Mouse (Mus musculus) kidney, postnatal 0 days (tissue): ENCODE measurements around the gene Fam178b. TPM values are rescaled to one million over a fixed set of nuclear protein-coding genes. Genes with fewer than 3 reads are reported as not detected.
A peak's percentile ranks its signal among the peaks of the same experiment; 100 is the strongest.

Experiments used
- ATAC-seq: fragments of 200-750 bp; cut with Nextera tagmentation; replicated peaks from 2 replicates; pipeline ENCODE4 v1.8.0; 2017; ENCODE audit warnings: low read depth, moderate number of reproducible peaks, moderate TSS enrichment, moderate library complexity; ENCODE audit not compliant: low FRiP score
- DNase-seq: peaks from one replicate; pipeline ENCODE4 v3.0.0-alpha.2; 2016; ENCODE audit warnings: low spot score
- H3K27ac ChIP-seq: fragments of 300-500 bp; sonication (generic); 2 replicates; pipeline ENCODE4 v1.5.1; 2014; ENCODE audit warnings: mild to moderate bottlenecking
- H3K27me3 ChIP-seq: fragments of 300-500 bp; sonication (generic); 2 replicates; pipeline ENCODE4 v1.6.1; 2014; ENCODE audit warnings: low read length, mixed read lengths; ENCODE audit not compliant: insufficient read depth
- H3K36me3 ChIP-seq: fragments of 300-500 bp; sonication (generic); 2 replicates; pipeline ENCODE4 v1.6.1; 2014; ENCODE audit warnings: low read length, mixed read lengths; ENCODE audit not compliant: insufficient read depth
- H3K4me1 ChIP-seq: fragments of 300-500 bp; sonication (generic); replicated peaks from 2 replicates; pipeline ENCODE4 v1.6.1; 2014; ENCODE audit warnings: antibody characterized with exemption, low read length, mixed read lengths; ENCODE audit not compliant: insufficient read depth
- H3K4me2 ChIP-seq: fragments of 300-500 bp; sonication (generic); 2 replicates; pipeline ENCODE4 v1.6.1; 2014; ENCODE audit warnings: mild to moderate bottlenecking, low read length, moderate library complexity, mixed read lengths
- H3K4me3 ChIP-seq: fragments of 300-500 bp; sonication (generic); replicated peaks from 2 replicates; pipeline ENCODE4 v1.5.1; 2014; ENCODE audit warnings: low read depth, low read length
- H3K9ac ChIP-seq: fragments of 300-500 bp; sonication (generic); 2 replicates; pipeline ENCODE4 v1.6.1; 2014; ENCODE audit warnings: low read depth, low read length
- H3K9me3 ChIP-seq: fragments of 300-500 bp; sonication (generic); replicated peaks from 2 replicates; pipeline ENCODE4 v1.6.1; 2016; ENCODE audit warnings: low read length, inconsistent platforms, mixed read lengths
- CTCF ChIP-seq: IDR thresholded peaks from 2 replicates; pipeline ENCODE4 v1.5.1; 2016; ENCODE audit warnings: antibody characterized with exemption, low read depth, mild to moderate bottlenecking, moderate library complexity
- WGBS: fragments of 180-500 bp; shearing (Covaris S2); extraction: QIAGEN DNeasy Blood & Tissue Kit; methylation state at CpG from one replicate; pipeline ENCODE4 v1.1.7; 2014; 5-methylcytosine and 5-hydroxymethylcytosine counted together
- polyA plus RNA-seq: library from polyadenylated mRNA; unstranded; fragments of >200 nt; fragmentation: Nextera tagmentation; extraction: Ambion mirVana; gene quantifications from 2 replicates; pipeline ENCODE4 v1.2.1, GENCODE M21; 2015

Fam178b gene
- polyA plus RNA-seq, 1 experiment from 2014 or later = 1.6 TPM

DNA sequence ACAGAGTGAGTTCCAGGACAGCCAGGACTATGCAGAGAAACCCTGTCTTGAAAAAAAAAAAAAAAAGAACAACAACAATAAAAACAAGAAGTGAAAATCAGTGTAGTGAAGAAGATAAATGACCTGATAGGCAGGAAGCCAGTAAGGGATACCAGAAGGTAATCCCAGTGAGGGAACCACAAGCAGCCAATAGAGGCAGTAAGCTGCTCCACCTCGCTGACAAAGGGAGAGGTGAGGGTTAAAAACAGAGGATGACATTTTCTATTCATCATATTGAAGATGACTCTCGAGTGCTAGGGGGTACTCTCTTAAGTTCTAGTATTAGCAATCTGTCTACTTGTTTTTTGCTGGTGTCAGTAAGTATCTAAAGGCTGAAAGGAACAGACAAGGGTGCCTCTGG is 84.6 kb downstream of the Fam178b start:
- ATAC-seq (no peak), DNase-seq (no peak)
- no peaks in the 10 kb centered on the region for H3K36me3 ChIP-seq
- H3K27ac ChIP-seq = no peak overlapping the region
- no peaks in the 10 kb centered on the region for H3K27me3 ChIP-seq
- TF ChIP-seq CTCF = no peak
- whole genome bisulfite sequencing = 83% methylated on average over 2 of the region's 2 CpGs
- peaks cover 4% of the 10 kb centered on the region; the same call in 1 of the 2 replicates for H3K4me1 ChIP-seq
- H3K9ac ChIP-seq = no peak overlapping the region
- no peak overlapping the region for H3K4me3 ChIP-seq
- H3K9me3 ChIP-seq = no peaks in the 10 kb centered on the region
- H3K4me2 ChIP-seq = no peak overlapping the region

DNA sequence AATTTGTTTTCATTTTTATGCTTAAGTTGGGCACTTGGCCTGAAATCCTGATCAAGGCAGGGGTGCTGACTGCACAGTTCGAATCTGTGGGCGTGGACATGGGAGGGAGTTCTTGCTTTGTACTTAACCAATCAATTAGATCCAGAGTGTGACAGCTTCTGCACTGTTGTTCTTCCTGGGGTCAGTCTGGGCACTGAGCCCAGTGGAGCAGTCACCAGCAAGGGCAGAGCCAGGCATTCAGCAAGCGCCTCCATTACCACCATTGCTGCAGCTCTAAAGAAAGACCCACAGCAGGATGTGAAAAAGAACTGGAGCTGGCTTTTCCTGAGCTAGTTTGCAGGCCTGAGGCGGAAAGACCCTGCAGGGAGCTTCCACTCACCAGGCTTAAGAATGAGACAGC is 86.9 kb downstream of the Fam178b start:
- no peaks in the 10 kb centered on the region for H3K36me3 ChIP-seq
- no peak overlapping the region for H3K4me3 ChIP-seq
- H3K4me1 ChIP-seq = peaks cover 4% of the 10 kb centered on the region; the same call in 1 of the 2 replicates
- WGBS = 18% methylated on average over 4 of the region's 4 CpGs
- TF ChIP-seq CTCF = no peak
- H3K4me2 ChIP-seq = no peak overlapping the region
- peak; percentile 80 for ATAC-seq
- no peaks in the 10 kb centered on the region for H3K27me3 ChIP-seq
- peak; percentile 85 for DNase-seq
- peak overlapping the region; percentile 68; the same call in 1 of the 2 replicates for H3K27ac ChIP-seq
- no peak overlapping the region for H3K9ac ChIP-seq
- H3K9me3 ChIP-seq = no peaks in the 10 kb centered on the region

DNA sequence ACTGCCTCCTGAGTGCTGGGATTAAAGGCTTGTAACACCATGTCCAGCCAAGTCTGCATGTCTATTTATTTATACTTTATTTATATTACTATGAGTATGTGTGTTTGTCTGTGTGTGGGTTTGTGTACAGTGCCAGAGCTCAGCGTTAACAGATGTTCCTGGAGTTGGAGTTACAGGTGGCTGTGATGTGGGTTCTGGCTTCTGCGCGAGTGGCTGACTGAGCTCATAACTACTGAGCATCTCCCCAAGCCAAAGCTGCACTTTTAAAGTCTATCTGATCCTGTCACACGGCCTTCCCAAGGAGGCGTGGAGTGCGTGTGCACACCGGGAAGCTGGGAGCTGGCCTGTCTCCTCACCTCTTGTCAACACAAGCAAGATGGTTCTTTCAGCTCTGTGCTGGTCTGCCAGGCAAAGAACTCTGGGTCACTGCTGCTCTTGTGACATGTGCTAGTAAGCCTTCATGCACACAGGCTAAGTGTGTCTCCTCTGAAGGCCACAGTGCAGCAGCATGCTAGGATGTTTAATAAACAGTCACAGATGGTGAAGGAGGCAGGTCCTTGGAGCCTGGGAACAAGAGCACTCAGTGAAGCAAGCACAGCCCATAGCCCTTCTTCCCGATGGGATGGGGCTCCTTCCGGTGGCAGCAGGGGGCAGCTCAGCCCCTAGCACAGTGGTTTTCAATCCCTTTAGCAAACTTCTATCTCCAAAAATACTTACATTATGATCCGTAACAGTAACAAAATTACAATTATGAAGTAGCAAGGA is 87.6 kb downstream of the Fam178b start:
- 56% methylated on average over 10 of the region's 10 CpGs for WGBS
- Histone ChIP-seq H3K9me3 (no peaks in the 10 kb centered on the region), H3K36me3 (no peaks in the 10 kb centered on the region), H3K4me2 (no peak overlapping the region), H3K27me3 (no peaks in the 10 kb centered on the region), H3K27ac (0 out of 2 replicates have a peak overlapping the region, but pooled peaks have one; percentile 11), H3K9ac (no peak overlapping the region), H3K4me1 (peaks cover 7% of the 10 kb centered on the region; the same call in 1 of the 2 replicates), H3K4me3 (no peak overlapping the region)
- ATAC-seq (no peak), DNase-seq (no peak)
- TF ChIP-seq CTCF = peak; percentile 39

DNA sequence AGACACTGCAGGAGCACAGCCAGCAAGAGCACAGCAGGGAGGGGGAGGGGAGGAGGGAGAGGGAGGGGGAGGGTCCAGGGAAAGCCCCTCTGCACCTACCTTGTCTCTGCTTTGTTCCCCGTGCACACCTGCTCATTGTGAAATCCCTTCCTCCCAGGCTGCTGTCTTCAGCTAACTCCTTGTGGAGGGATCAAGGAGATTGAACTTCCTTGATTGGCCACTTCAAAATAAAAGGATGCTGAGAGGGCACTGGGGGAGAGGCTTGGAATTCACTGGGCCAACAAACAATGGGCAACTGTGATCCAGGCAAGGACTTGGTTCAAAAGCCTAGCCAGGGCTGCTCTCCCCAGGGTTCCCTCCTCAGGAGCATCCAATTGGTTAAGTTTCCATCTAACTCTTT is 89.9 kb downstream of the Fam178b start:
- no peak overlapping the region for H3K27ac ChIP-seq
- no peaks in the 10 kb centered on the region for H3K9me3 ChIP-seq
- TF ChIP-seq CTCF = no peak
- 46% methylated on average over 1 of the region's 1 CpGs for WGBS
- DNase-seq = no peak
- H3K4me1 ChIP-seq = peaks cover 23% of the 10 kb centered on the region
- H3K4me3 ChIP-seq = no peak overlapping the region
- H3K27me3 ChIP-seq = no peaks in the 10 kb centered on the region
- H3K9ac ChIP-seq = no peak overlapping the region
- H3K36me3 ChIP-seq = no peaks in the 10 kb centered on the region
- no peak overlapping the region for H3K4me2 ChIP-seq
- ATAC-seq = no peak

DNA sequence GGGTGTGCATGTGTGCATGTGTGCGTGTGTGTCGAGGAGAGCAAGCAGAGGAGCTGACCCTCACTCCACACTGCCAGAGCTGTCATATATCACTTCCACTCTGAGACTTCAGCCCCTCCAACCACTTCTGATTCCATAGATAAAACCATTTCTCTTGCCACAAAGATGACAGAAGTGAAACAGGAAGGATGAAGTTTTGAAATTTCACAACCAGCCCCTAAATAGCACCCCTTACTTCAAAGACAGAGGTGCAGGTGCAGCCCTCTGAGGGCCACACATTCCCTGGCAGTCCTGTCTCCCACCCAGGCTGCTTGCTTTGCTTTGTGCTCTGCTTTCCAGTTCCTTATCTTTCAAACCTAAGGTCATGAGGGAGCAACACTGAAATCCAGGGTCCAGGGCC is 91.6 kb downstream of the Fam178b start:
- H3K27me3 ChIP-seq = no peaks in the 10 kb centered on the region
- H3K27ac ChIP-seq = no peak overlapping the region
- ATAC-seq = no peak
- no peak overlapping the region for H3K4me3 ChIP-seq
- no peak for TF ChIP-seq CTCF
- WGBS = 43% methylated on average over 2 of the region's 2 CpGs
- H3K36me3 ChIP-seq = no peaks in the 10 kb centered on the region
- no peak for DNase-seq
- H3K4me2 ChIP-seq = no peak overlapping the region
- H3K4me1 ChIP-seq = peaks cover 23% of the 10 kb centered on the region
- no peak overlapping the region for H3K9ac ChIP-seq
- H3K9me3 ChIP-seq = no peaks in the 10 kb centered on the region

DNA sequence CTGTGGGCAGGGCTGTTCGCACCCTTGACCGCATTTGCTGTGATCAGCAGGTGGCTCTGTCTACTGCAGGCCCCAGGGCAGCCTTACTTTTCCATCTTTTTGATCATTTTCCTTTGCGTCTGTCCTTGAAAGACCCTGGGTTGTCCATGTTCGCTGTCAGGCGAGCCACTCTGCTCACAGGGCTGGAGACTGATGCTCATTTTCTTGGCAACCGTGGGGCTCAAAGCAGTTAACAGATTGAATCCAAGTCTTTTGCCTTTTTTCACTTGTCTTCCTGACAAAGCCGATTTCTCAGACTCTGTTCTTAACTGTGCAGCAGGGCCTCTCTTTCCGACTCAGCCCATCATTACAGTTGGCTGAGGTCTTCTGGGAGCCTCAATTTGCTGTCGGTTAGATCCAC is 92.3 kb downstream of the Fam178b start:
- TF ChIP-seq CTCF = no peak
- 68% methylated on average over 9 of the region's 9 CpGs for WGBS

More for the DNA sequence above, 92.3 kb downstream of the Fam178b start:
- H3K9me3 ChIP-seq = no peaks in the 10 kb centered on the region
- H3K4me1 ChIP-seq = peaks cover 19% of the 10 kb centered on the region
- no peak overlapping the region for H3K27ac ChIP-seq
- no peaks in the 10 kb centered on the region for H3K27me3 ChIP-seq
- H3K4me3 ChIP-seq = no peak overlapping the region
- no peak overlapping the region for H3K9ac ChIP-seq
- DNase-seq (no peak), ATAC-seq (no peak)
- no peak overlapping the region for H3K4me2 ChIP-seq
- no peaks in the 10 kb centered on the region for H3K36me3 ChIP-seq
